Mouse (Mus musculus): ENCODE results near the gene Methig1. TPM values are rescaled to one million over a fixed set of nuclear protein-coding genes. Genes with fewer than 3 reads are reported as not detected.

Gene Methig1
- polyA plus RNA-seq (2017; shearing (Covaris generic)), result 0.13 TPM

DNA sequence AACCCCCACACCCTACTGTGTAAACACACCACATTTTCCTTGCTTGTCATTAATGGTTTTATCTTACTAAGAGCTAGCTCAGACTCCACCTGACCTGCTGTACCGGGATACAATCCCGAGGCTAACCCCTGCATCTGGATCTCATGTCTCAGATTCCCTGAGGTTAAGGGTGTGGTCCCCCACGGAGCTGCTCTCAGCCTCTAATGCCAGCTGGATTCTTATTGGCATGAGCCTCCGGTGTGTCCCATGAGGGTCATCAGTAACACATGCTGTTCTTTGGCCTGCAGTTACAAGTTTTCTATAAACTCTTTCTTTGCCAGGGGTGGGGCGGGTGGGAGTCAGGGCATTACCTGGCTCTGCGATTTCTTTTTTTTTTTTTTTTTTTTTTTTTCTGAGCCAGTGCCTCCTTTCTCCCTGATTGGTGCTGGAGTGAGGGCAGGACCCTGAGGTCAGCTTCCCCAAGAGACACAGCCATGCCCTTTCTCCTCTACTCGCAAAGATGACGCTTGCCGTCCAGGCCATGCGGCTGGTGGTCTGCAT lies at the start of gene Methig1, which contains the start of gene Mettl7a2:
Methig1 (plus strand) TSS at position 439 of the 540 bp plus-strand sequence.
Mettl7a2 (plus strand) TSS at position 490 of the 540 bp plus-strand sequence.

DNA sequence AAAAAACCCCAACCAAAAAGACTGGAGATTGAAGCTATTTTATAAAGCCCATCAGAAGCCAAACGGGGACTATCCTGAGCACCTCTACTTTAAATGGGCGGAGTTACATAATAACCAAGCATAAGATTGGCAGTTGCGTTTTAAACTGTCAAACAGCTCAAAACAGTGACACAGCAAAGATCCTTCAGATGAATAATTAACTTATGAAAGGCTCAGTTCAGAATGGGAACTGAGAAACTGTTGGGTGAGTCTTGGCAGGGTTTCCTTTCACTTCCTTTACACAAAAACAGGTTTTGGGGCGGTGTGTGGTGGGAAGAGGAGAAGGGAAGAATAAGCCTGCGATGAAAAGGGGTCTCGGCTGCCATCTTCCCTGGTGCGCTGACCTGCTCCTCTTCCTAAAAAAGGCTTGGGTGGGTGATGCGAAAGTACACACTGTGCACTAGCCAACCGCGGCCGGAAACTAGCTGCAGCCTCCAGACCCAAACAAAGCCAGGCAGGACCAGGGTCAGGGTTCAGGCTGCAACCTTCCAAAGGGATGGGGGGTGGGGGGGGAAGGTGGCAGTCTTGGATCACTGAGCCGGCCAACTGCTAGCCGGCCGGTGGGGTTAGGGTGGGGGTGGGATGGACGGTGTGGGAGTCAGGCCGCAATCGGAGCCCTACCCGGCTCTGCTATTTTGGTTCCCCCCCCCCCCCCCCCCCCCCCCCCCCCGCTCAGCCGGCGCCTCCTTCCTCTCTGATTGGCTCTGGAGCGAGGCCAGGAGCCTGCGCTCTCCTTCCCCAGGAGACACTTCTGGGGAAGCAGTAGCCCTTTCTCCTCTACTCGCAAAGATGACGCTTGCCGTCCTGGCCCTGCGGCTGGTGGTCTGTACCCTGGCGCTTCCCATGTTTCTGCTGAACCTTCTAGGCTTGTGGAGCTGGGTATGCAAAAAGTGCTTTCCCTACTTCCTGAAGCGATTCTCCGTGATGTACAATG lies 48.6 kb upstream of the Methig1 start, which contains the start of gene Mettl7a1:
Mettl7a1 (plus strand) TSS at position 122 of the 973 bp plus-strand sequence.

DNA sequence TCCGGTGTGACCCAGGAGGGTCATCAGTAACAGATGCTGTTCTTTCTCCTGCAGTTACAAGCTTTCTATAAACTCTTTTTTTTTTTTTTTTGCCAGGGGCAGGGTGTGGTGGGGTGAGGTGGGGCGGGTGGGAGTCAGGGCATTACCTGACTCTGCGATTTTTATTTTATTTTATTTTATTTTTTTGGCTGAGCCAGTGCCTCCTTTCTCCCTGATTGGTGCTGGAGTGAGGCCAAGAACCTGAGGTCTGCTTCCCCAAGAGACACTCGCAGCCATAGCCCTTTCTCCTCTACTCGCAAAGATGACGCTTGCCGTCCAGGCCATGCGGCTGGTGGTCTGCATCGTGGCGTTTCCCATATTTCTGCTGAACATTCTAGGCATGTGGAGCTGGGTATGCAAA lies 18.3 kb upstream of the Methig1 start, which contains the start of gene Mettl7a3:
Mettl7a3 (plus strand) TSS at position 301 of the 400 bp plus-strand sequence.

DNA sequence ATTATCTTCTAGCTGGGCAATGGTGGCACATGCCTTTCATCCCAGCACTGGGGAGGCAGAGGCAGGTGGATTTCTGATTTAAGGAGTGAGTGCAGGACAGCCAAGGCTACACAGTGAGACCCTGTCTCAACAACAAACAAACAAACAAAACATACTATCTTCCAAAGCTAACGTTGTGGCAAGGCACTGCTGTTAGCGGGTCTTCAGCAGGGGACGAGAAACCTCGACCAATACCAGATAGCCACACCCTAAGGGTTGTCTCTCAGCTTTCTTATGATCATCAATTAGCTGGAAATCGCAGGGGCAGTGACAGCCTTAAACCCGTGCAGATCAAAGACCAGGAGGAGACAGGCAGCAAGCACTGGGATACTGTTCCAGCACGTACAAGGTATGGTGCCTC lies 11.3 kb downstream of the Methig1 start, which contains the start of gene Higd1c:
Higd1c (plus strand) TSS at position 301 of the 400 bp plus-strand sequence.

DNA sequence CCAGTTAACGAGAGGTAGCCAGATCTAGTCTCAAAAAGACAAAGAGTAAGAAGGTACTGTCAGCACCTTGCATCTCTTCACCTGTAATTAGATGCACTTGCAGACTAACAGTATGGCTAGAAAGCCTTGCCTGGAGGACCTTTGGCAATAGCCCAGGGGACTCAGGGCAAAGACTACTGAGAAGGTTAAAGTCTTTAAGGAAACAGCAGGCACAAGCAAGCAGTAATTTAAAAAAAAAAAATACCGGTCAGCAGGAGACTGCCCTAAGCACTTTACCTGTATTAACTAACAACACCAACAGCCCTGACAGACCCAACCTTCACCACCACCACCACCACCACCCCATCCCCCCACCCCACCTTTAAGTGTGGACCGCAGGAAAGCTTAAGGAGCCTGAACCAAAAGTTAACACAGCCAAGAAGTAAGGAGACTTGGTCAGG lies 68.8 kb downstream of the Methig1 start, which contains the start of gene Gm5475:
Gm5475 (plus strand) TSS at position 390 of the 440 bp plus-strand sequence.

DNA sequence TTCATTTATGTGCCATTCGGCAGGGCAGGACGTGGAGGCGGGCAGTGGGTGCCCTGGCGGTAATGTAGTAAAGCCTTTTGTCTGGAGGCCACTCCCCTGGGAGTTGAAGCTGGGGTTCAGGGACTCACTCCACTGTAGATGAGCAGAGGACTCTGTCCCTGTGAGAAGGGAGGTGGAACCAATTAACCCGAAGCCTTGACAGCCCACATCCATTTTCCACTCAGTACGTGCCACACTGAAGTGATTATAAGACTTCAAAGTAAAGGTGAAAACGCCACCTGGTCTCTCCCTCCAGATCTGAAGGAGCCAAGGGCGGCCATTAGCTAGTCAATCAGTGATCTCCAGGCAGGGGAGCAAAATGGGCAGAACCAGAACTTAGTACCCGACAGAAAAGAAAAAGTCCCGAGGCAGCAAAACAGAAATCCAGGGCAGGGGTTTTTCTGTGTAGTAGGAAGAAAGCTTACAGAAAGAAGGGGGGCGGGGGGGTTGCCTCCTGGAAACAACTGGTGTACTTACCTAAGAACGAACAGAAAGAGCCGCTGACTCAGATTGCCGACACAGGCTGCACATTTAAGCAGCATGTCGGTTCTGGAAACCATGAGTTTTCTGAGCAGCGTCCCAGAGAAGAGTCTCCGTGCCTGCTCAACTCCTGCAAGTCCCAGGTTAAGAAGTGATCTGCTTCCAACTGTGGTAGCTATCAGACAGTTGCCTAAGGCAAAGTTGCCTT lies 71.6 kb downstream of the Methig1 start, which contains the start of gene Slc11a2:
Slc11a2 (minus strand) TSS at position 677 of the 727 bp plus-strand sequence.

Other genes starting within 250 kb of the Methig1 start
- 54.5 TPM for gene Atf1, start 125.3 kb upstream of the Methig1 start, polyA plus RNA-seq (2017; shearing (Covaris generic))
- not detected for gene Tmprss12, start 72.3 kb upstream of the Methig1 start, polyA plus RNA-seq (2017; shearing (Covaris generic))
- 5.6 TPM for gene Mettl7a1, start 49.0 kb upstream of the Methig1 start, polyA plus RNA-seq (2017; shearing (Covaris generic))
- gene Mettl7a3, start 18.2 kb upstream of the Methig1 start, polyA plus RNA-seq (2017; shearing (Covaris generic)), result not detected
- not detected for gene Mettl7a2, start 51 bp downstream of the Methig1 start, polyA plus RNA-seq (2017; shearing (Covaris generic))
- not detected for gene Higd1c, start 11.4 kb downstream of the Methig1 start, polyA plus RNA-seq (2017; shearing (Covaris generic))
- 0.22 TPM for gene Gm5475, start 69.0 kb downstream of the Methig1 start, polyA plus RNA-seq (2017; shearing (Covaris generic))
- gene Slc11a2, start 71.9 kb downstream of the Methig1 start, polyA plus RNA-seq (2017; shearing (Covaris generic)), result 31.7 TPM
- gene Letmd1, start 115.9 kb downstream of the Methig1 start, polyA plus RNA-seq (2017; shearing (Covaris generic)), result 49.7 TPM
- 5.9 TPM for gene Csrnp2, start 142.3 kb downstream of the Methig1 start, polyA plus RNA-seq (2017; shearing (Covaris generic))
- 9.6 TPM for gene Tfcp2, start 198.9 kb downstream of the Methig1 start, polyA plus RNA-seq (2017; shearing (Covaris generic))
- 17.6 TPM for gene Pou6f1, start 246.8 kb downstream of the Methig1 start, polyA plus RNA-seq (2017; shearing (Covaris generic))